Mouse (Mus musculus): ENCODE results near the gene Olfr96. TPM values are rescaled to one million over a fixed set of nuclear protein-coding genes. Genes with fewer than 3 reads are reported as not detected.

Olfr96 gene
- polyA plus RNA-seq (2012; fragmentation: generic; extraction: Trizol): not detected

DNA sequence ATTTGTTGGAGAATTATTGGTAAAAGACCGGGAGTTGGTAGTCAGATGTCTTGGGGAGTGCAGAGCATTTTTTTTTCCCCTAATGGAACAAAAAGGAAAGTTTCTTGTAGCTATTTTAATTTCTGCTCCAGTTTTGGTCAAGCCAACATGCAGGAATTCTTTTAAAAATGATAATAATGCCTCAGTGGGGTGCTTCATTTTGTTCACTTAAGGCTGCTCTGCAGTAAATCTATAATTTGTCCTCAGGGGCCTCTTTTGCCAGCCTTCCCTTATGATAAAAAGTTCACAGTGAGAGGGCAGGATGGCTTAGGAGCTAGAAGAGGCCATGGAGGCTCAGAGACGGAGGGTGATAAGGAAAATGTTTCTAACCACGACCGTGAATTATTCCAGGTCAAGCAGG lies at the start of gene Olfr96:
TSS of gene Olfr96 (plus strand) at position 301 of the 400 bp plus-strand sequence.
- no peaks in the 10 kb centered on the region for H3K36me3 ChIP-seq (ENCODE audit: control insufficient read depth, insufficient read depth)
- H3K27me3 ChIP-seq (ENCODE audit: control insufficient read depth, insufficient read depth, insufficient read length): no peaks in the 10 kb centered on the region
- H3K4me2 ChIP-seq (ENCODE audit: low read depth): no peak within 1 kb of the TSS
- no peak within 1 kb of the TSS for H3K4me3 ChIP-seq
- no peak within 1 kb of the TSS for H3ac ChIP-seq (ENCODE audit: control insufficient read depth, insufficient read length)
- no peaks in the 10 kb centered on the region for H3K79me2 ChIP-seq (ENCODE audit: control insufficient read depth, insufficient read depth)
- TF ChIP-seq SRF (IDR thresholded peaks at IDR 0.05; ENCODE audit: control insufficient read depth, insufficient read length, low read depth) (no peak), CEBPB (IDR thresholded peaks at IDR 0.05; ENCODE audit: insufficient read depth, poor library complexity, severe bottlenecking) (no peak), REST (IDR thresholded peaks at IDR 0.05; ENCODE audit: insufficient read depth, insufficient read length) (no peak), MYOG (IDR thresholded peaks at IDR 0.05; ENCODE audit: control insufficient read depth in 1 of 3, insufficient read depth in 1 of 3, insufficient read length in 2 of 3, low read depth in 2 of 3) (no peak), MYOD1 (IDR thresholded peaks at IDR 0.05; ENCODE audit: control insufficient read depth in 1 of 3, insufficient read length in 2 of 3, low read depth in 2 of 3) (no peak), MAX (IDR thresholded peaks at IDR 0.05; ENCODE audit: low read depth) (no peak), POLR2AphosphoS2 (IDR thresholded peaks at IDR 0.05; ENCODE audit: insufficient read length, low read depth) (no peak), TCF12 (IDR thresholded peaks at IDR 0.05; ENCODE audit: insufficient read depth, poor library complexity, severe bottlenecking) (no peak), E2F4 (IDR thresholded peaks at IDR 0.05; ENCODE audit: insufficient read depth) (no peak), POLR2A (IDR thresholded peaks at IDR 0.05; ENCODE audit: insufficient read length, low read depth) (no peak), USF1 (IDR thresholded peaks at IDR 0.05; ENCODE audit: low read depth) (no peak), TCF3 (IDR thresholded peaks at IDR 0.05; ENCODE audit: insufficient read length, low read depth) (no peak)

DNA sequence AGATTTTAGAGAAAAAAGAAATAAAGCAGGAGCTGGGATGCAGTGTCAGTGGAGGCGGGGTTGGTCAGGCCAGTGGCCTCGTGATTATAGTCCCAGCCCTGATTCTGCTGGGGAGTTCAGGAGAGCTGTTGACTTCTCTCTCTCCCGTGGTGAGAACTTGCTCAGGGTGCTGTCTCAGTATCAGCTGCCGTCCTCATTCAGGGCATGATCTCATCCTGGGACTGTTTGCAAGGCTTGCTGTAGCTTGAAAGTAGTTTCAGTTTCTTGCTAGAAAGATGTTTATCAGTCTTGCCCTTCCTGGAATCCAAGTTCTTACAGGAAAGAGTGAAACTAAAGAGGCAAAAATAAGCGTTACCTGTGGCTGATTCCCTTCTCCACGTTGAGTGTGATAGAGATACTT lies 34.5 kb upstream of the Olfr96 start:
- no peak overlapping the region for H3K4me3 ChIP-seq
- H3K79me2 ChIP-seq (ENCODE audit: control insufficient read depth, insufficient read depth): no peaks in the 10 kb centered on the region
- H3ac ChIP-seq (ENCODE audit: control insufficient read depth, insufficient read length): no peak overlapping the region
- H3K27me3 ChIP-seq (ENCODE audit: control insufficient read depth, insufficient read depth, insufficient read length): no peaks in the 10 kb centered on the region
- no peak for TF ChIP-seq CEBPB (IDR thresholded peaks at IDR 0.05; ENCODE audit: insufficient read depth, poor library complexity, severe bottlenecking)
- no peak for TF ChIP-seq MYOD1 (IDR thresholded peaks at IDR 0.05; ENCODE audit: control insufficient read depth in 1 of 3, insufficient read length in 2 of 3, low read depth in 2 of 3)
- no peak for TF ChIP-seq MAX (IDR thresholded peaks at IDR 0.05; ENCODE audit: low read depth)
- no peak for TF ChIP-seq SRF (IDR thresholded peaks at IDR 0.05; ENCODE audit: control insufficient read depth, insufficient read length, low read depth)
- H3K36me3 ChIP-seq (ENCODE audit: control insufficient read depth, insufficient read depth): no peaks in the 10 kb centered on the region
- peak overlapping the region; percentile 47 for H3K4me2 ChIP-seq (ENCODE audit: low read depth)

- Histone ChIP-seq H3K27me3 (ENCODE audit: control insufficient read depth, insufficient read depth, insufficient read length) (no peaks in the 10 kb centered on the region), H3K4me3 (no peak overlapping the region), H3K4me2 (ENCODE audit: low read depth) (no peak overlapping the region), H3K36me3 (ENCODE audit: control insufficient read depth, insufficient read depth) (no peaks in the 10 kb centered on the region), H3ac (ENCODE audit: control insufficient read depth, insufficient read length) (no peak overlapping the region), H3K79me2 (ENCODE audit: control insufficient read depth, insufficient read depth) (no peaks in the 10 kb centered on the region)
- no peak for TF ChIP-seq CEBPB (IDR thresholded peaks at IDR 0.05; ENCODE audit: insufficient read depth, poor library complexity, severe bottlenecking)
- no peak for TF ChIP-seq MYOD1 (IDR thresholded peaks at IDR 0.05; ENCODE audit: control insufficient read depth in 1 of 3, insufficient read length in 2 of 3, low read depth in 2 of 3)
- TF ChIP-seq TCF3 (IDR thresholded peaks at IDR 0.05; ENCODE audit: insufficient read length, low read depth): no peak
- TF ChIP-seq SRF (IDR thresholded peaks at IDR 0.05; ENCODE audit: control insufficient read depth, insufficient read length, low read depth): no peak
- TF ChIP-seq POLR2AphosphoS2 (IDR thresholded peaks at IDR 0.05; ENCODE audit: insufficient read length, low read depth): no peak
- TF ChIP-seq REST (IDR thresholded peaks at IDR 0.05; ENCODE audit: insufficient read depth, insufficient read length): no peak
- no peak for TF ChIP-seq E2F4 (IDR thresholded peaks at IDR 0.05; ENCODE audit: insufficient read depth)
- TF ChIP-seq TCF12 (IDR thresholded peaks at IDR 0.05; ENCODE audit: insufficient read depth, poor library complexity, severe bottlenecking): no peak
- no peak for TF ChIP-seq MAX (IDR thresholded peaks at IDR 0.05; ENCODE audit: low read depth)
- no peak for TF ChIP-seq USF1 (IDR thresholded peaks at IDR 0.05; ENCODE audit: low read depth)
- TF ChIP-seq POLR2A (IDR thresholded peaks at IDR 0.05; ENCODE audit: insufficient read length, low read depth): no peak
Measured at GRCm38 (mm10) chr17:37190711-37191110, 29.2 kb upstream of the Olfr96 start.

- Histone ChIP-seq H3K4me2 (ENCODE audit: low read depth) (no peak overlapping the region), H3K79me2 (ENCODE audit: control insufficient read depth, insufficient read depth) (no peaks in the 10 kb centered on the region), H3K27me3 (ENCODE audit: control insufficient read depth, insufficient read depth, insufficient read length) (no peaks in the 10 kb centered on the region), H3K36me3 (ENCODE audit: control insufficient read depth, insufficient read depth) (no peaks in the 10 kb centered on the region), H3K4me3 (no peak overlapping the region), H3ac (ENCODE audit: control insufficient read depth, insufficient read length) (no peak overlapping the region)
- TF ChIP-seq SRF (IDR thresholded peaks at IDR 0.05; ENCODE audit: control insufficient read depth, insufficient read length, low read depth) (no peak), CEBPB (IDR thresholded peaks at IDR 0.05; ENCODE audit: insufficient read depth, poor library complexity, severe bottlenecking) (no peak), MAX (IDR thresholded peaks at IDR 0.05; ENCODE audit: low read depth) (no peak), REST (IDR thresholded peaks at IDR 0.05; ENCODE audit: insufficient read depth, insufficient read length) (no peak), E2F4 (IDR thresholded peaks at IDR 0.05; ENCODE audit: insufficient read depth) (no peak), TCF3 (IDR thresholded peaks at IDR 0.05; ENCODE audit: insufficient read length, low read depth) (no peak), POLR2AphosphoS2 (IDR thresholded peaks at IDR 0.05; ENCODE audit: insufficient read length, low read depth) (no peak), USF1 (IDR thresholded peaks at IDR 0.05; ENCODE audit: low read depth) (no peak), POLR2A (IDR thresholded peaks at IDR 0.05; ENCODE audit: insufficient read length, low read depth) (no peak), MYOD1 (IDR thresholded peaks at IDR 0.05; ENCODE audit: control insufficient read depth in 1 of 3, insufficient read length in 2 of 3, low read depth in 2 of 3) (no peak), TCF12 (IDR thresholded peaks at IDR 0.05; ENCODE audit: insufficient read depth, poor library complexity, severe bottlenecking) (no peak), MYOG (IDR thresholded peaks at IDR 0.05; ENCODE audit: control insufficient read depth in 1 of 3, insufficient read depth in 1 of 3, insufficient read length in 2 of 3, low read depth in 2 of 3) (no peak)
Measured at GRCm38 (mm10) chr17:37193032-37193431, 26.9 kb upstream of the Olfr96 start.

- Histone ChIP-seq H3K36me3 (ENCODE audit: control insufficient read depth, insufficient read depth) (no peaks in the 10 kb centered on the region), H3K27me3 (ENCODE audit: control insufficient read depth, insufficient read depth, insufficient read length) (no peaks in the 10 kb centered on the region), H3K4me3 (no peak within 1 kb of the TSS), H3K4me2 (ENCODE audit: low read depth) (no peak within 1 kb of the TSS), H3ac (ENCODE audit: control insufficient read depth, insufficient read length) (no peak within 1 kb of the TSS), H3K79me2 (ENCODE audit: control insufficient read depth, insufficient read depth) (no peaks in the 10 kb centered on the region)
- no peak for TF ChIP-seq USF1 (IDR thresholded peaks at IDR 0.05; ENCODE audit: low read depth)
- TF ChIP-seq MYOG (IDR thresholded peaks at IDR 0.05; ENCODE audit: control insufficient read depth in 1 of 3, insufficient read depth in 1 of 3, insufficient read length in 2 of 3, low read depth in 2 of 3): no peak
- TF ChIP-seq POLR2A (IDR thresholded peaks at IDR 0.05; ENCODE audit: insufficient read length, low read depth): no peak
- TF ChIP-seq TCF3 (IDR thresholded peaks at IDR 0.05; ENCODE audit: insufficient read length, low read depth): no peak
- no peak for TF ChIP-seq SRF (IDR thresholded peaks at IDR 0.05; ENCODE audit: control insufficient read depth, insufficient read length, low read depth)
- no peak for TF ChIP-seq E2F4 (IDR thresholded peaks at IDR 0.05; ENCODE audit: insufficient read depth)
- TF ChIP-seq MYOD1 (IDR thresholded peaks at IDR 0.05; ENCODE audit: control insufficient read depth in 1 of 3, insufficient read length in 2 of 3, low read depth in 2 of 3): no peak
- no peak for TF ChIP-seq REST (IDR thresholded peaks at IDR 0.05; ENCODE audit: insufficient read depth, insufficient read length)
- no peak for TF ChIP-seq POLR2AphosphoS2 (IDR thresholded peaks at IDR 0.05; ENCODE audit: insufficient read length, low read depth)
- no peak for TF ChIP-seq CEBPB (IDR thresholded peaks at IDR 0.05; ENCODE audit: insufficient read depth, poor library complexity, severe bottlenecking)
- TF ChIP-seq MAX (IDR thresholded peaks at IDR 0.05; ENCODE audit: low read depth): no peak
- TF ChIP-seq TCF12 (IDR thresholded peaks at IDR 0.05; ENCODE audit: insufficient read depth, poor library complexity, severe bottlenecking): no peak
Measured at GRCm38 (mm10) chr17:37193656-37194055, 26.3 kb upstream of the Olfr96 start, which contains the start of gene Ubd. Ubd (plus strand) TSS chr17:37193892.
